16 mouse cellular contexts compared by ENCODE assay signal in genomic region chr13:75718376-75718775, GRCm38 (mm10).
"Had no signal": no experiment of that assay in that cellular context is flagged by ENCODE, and none has a peak within 500 bp of the region (broad histone marks: within the 10 kb centered on the region; RNA-seq: fewer than 3 reads in every experiment).

No protein-coding gene starts in this region.

- H3K27me3 ChIP-seq: lung, embryonic 15.5 days; megakaryocyte, embryonic 14.5 days; midbrain, embryonic 15.5 days; neural tube, embryonic 12.5 days; stomach, embryonic 15.5 days had no signal

- H3K4me3 ChIP-seq: layer of hippocampus, adult 2 months; lung, embryonic 15.5 days; midbrain, embryonic 15.5 days; neural tube, embryonic 12.5 days; stomach, embryonic 15.5 days had no signal

- DNase-seq: kidney, adult 18-20 months; kidney, postnatal 10 days; kidney, postnatal 4 days; lung, postnatal 14 days; right cerebral cortex, postnatal 4 days; spleen, adult 18-20 months; thymus, adult 2 months; thymus, postnatal 36 days had no signal

- H3K9me3 ChIP-seq: lung, embryonic 15.5 days; megakaryocyte, embryonic 14.5 days; midbrain, embryonic 15.5 days; neural tube, embryonic 12.5 days; stomach, embryonic 15.5 days had no signal

- H3K27ac ChIP-seq: layer of hippocampus, adult 2 months; lung, embryonic 15.5 days; macrophage; midbrain, embryonic 15.5 days; neural tube, embryonic 12.5 days; stomach, embryonic 15.5 days had no signal

- H3K36me3 ChIP-seq: lung, embryonic 15.5 days; midbrain, embryonic 15.5 days; neural tube, embryonic 12.5 days; stomach, embryonic 15.5 days had no signal

- H3K4me2 ChIP-seq: lung, embryonic 15.5 days; midbrain, embryonic 11.5 days; midbrain, embryonic 15.5 days; neural tube, embryonic 12.5 days; stomach, embryonic 15.5 days had no signal

- H3K9ac ChIP-seq: lung, embryonic 15.5 days; midbrain, embryonic 15.5 days; neural tube, embryonic 12.5 days; stomach, embryonic 15.5 days had no signal

- H3K4me1 ChIP-seq: lung, embryonic 15.5 days; midbrain, embryonic 15.5 days; neural tube, embryonic 12.5 days; stomach, embryonic 15.5 days had no signal

- ATAC-seq: midbrain, embryonic 15.5 days had no signal
